25 mouse cellular contexts compared by ENCODE assay signal in the genomic region with DNA sequence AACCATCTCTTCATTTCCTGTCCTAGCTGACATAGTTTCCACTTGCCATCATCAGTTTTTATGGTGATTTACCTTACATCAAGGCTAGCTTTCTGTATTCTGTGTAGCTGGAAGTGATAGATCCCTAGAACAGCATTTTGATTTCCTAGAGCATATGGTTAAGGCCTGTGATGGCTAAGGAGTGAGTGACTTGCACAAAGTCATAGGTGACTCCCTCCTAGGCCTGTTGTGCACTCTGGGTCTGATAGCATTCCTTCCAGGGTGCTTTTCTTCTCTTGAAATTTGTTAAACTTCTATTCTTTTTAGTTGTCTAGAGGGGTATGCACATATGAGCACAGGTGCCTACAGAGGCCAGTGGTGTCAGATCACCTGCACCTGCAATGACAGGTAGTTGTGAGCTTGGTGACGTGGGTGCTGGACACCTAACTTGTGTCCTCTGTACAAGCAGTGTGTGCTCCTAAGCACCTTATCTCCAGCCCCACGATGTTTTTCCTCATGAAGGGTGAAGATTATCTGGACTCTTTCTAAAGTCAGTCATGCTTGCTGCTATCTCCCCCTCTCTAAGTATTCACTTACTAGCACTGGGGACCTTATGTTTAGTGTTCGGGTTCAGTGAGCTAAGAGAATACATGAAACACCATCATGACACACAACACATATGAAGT.
A peak's percentile ranks its signal among the peaks of the same experiment; 100 is the strongest.
DNase-seq lines count a peak whose midpoint lies in the region; ATAC-seq and TF ChIP-seq lines count a peak whose summit lies in the region.
"Had no signal": no experiment of that assay in that cellular context is flagged by ENCODE, and none has a peak within 500 bp of the region (broad histone marks: within the 10 kb centered on the region; RNA-seq: fewer than 3 reads in every experiment).

No protein-coding gene starts in this region.

- H3K4me3 ChIP-seq in stomach, embryonic 15.5 days (replicated peaks) = no peak overlapping the region
- no peak overlapping the region for H3K4me3 ChIP-seq in stomach, postnatal 0 days (ENCODE audit: low read depth, low read length)
- no peak overlapping the region for H3K4me3 ChIP-seq in liver, embryonic 14.5 days (ENCODE audit: insufficient read depth in 1 of 2, low read depth in 2 of 2, low read length in 2 of 2)
- H3K4me3 ChIP-seq: embryonic facial prominence, embryonic 10.5 days; forebrain, embryonic 13.5 days; heart, embryonic 12.5 days; hindbrain, embryonic 13.5 days; neural tube, embryonic 12.5 days had no signal

- no peaks in the 10 kb centered on the region for H3K36me3 ChIP-seq in stomach, embryonic 15.5 days
- no peaks in the 10 kb centered on the region for H3K36me3 ChIP-seq in stomach, postnatal 0 days (ENCODE audit: control insufficient read depth, insufficient read depth, low read length)
- H3K36me3 ChIP-seq in liver, embryonic 14.5 days (replicated peaks; ENCODE audit: control insufficient read depth, insufficient read depth, low read depth) = no peaks in the 10 kb centered on the region
- H3K36me3 ChIP-seq: embryonic facial prominence, embryonic 10.5 days; hindbrain, embryonic 13.5 days; neural tube, embryonic 12.5 days had no signal

- TF ChIP-seq CTCF in stomach, postnatal 0 days (IDR thresholded peaks at IDR 0.05; ENCODE audit: low read depth) = no peak
- no peak for TF ChIP-seq CTCF in liver, embryonic 14.5 days (IDR thresholded peaks at IDR 0.05; ENCODE audit: low read depth)

- no peak for TF ChIP-seq EP300 in stomach, postnatal 0 days (optimal IDR thresholded peaks at IDR 0.05)
- peak; percentile 74 for TF ChIP-seq EP300 in liver, embryonic 14.5 days (IDR thresholded peaks at IDR 0.05; ENCODE audit: low read depth)

- H3K4me1 ChIP-seq in stomach, embryonic 15.5 days = peaks cover 4% of the 10 kb centered on the region; the same call in 1 of the 2 replicates
- no peaks in the 10 kb centered on the region for H3K4me1 ChIP-seq in stomach, postnatal 0 days (replicated peaks; ENCODE audit: control insufficient read depth, insufficient read depth)
- H3K4me1 ChIP-seq in liver, embryonic 14.5 days (replicated peaks; ENCODE audit: control insufficient read depth in 2 of 2, insufficient read depth in 2 of 2, low read length in 1 of 2) = peaks cover 37 to 46% of the 10 kb centered on the region in 2 experiments
- H3K4me1 ChIP-seq: neural tube, embryonic 12.5 days had no signal

- intact Hi-C loops in left cerebral cortex, postnatal 10 days (cut with DNase I) = no loop called here

- no peaks in the 10 kb centered on the region for H3K27me3 ChIP-seq in stomach, embryonic 15.5 days (replicated peaks)
- H3K27me3 ChIP-seq in stomach, postnatal 0 days (ENCODE audit: control insufficient read depth, insufficient read depth, low read length) = no peaks in the 10 kb centered on the region
- H3K27me3 ChIP-seq in liver, embryonic 14.5 days (ENCODE audit: control insufficient read depth, insufficient read depth, low read length) = no peaks in the 10 kb centered on the region
- H3K27me3 ChIP-seq: forebrain, embryonic 13.5 days; heart, embryonic 12.5 days; hindbrain, embryonic 13.5 days; neural tube, embryonic 12.5 days had no signal

- no peak overlapping the region for H3K9ac ChIP-seq in stomach, embryonic 15.5 days
- no peak overlapping the region for H3K9ac ChIP-seq in stomach, postnatal 0 days (ENCODE audit: low read length)
- no peak overlapping the region for H3K9ac ChIP-seq in liver, embryonic 14.5 days (replicated peaks)
- H3K9ac ChIP-seq: forebrain, embryonic 13.5 days; heart, embryonic 12.5 days; hindbrain, embryonic 13.5 days; neural tube, embryonic 12.5 days had no signal

- DNase-seq in stomach, postnatal 0 days (ENCODE audit: low spot score) = no peak
- peak; percentile 55 to 64 (median 60) for DNase-seq in liver, embryonic 14.5 days (ENCODE audit: low read depth in 3 of 3, low spot score in 3 of 3)
- no peak for DNase-seq in urinary bladder, postnatal 4 days (ENCODE audit: low spot score in 2 of 2)
- DNase-seq in left cerebral cortex, postnatal 10 days (ENCODE audit: extremely low spot score in 1 of 2, low spot score in 2 of 2) = no peak
- DNase-seq: adrenal gland, postnatal 10 days; cerebellum, adult 11 months; cerebellum, postnatal 10 days; gastrocnemius, postnatal 14 days; heart, adult 18-20 months; heart, postnatal 14 days; kidney, adult 8-10 months; kidney, postnatal 14 days; lung, adult 18-20 months; lung, postnatal 10 days; retina, postnatal 1 day; right cerebral cortex, postnatal 25 days had no signal

- ATAC-seq in stomach, embryonic 15.5 days (ENCODE audit: insufficient read depth, low FRiP score, low read depth) = peak; percentile 56; the same call in 1 of the 2 replicates
- no peak for ATAC-seq in stomach, postnatal 0 days (ENCODE audit: low FRiP score, low TSS enrichment)
- ATAC-seq in erythroid progenitor cell, adult 5-6 weeks (replicated peaks; ENCODE audit: low FRiP score, poor library complexity, severe bottlenecking) = peak; percentile 48; the same call in 1 of the 2 replicates
- peak; percentile 95 for ATAC-seq in liver, embryonic 14.5 days (ENCODE audit: insufficient read depth)
- ATAC-seq in granulocyte monocyte progenitor cell, adult 5-6 weeks (replicated peaks; ENCODE audit: poor library complexity, severe bottlenecking) = no peak
- ATAC-seq: forebrain, embryonic 13.5 days; inflammation-experienced regulatory T-cells, adult 6 months had no signal

- H3K27ac ChIP-seq in stomach, embryonic 15.5 days = no peak overlapping the region
- no peak overlapping the region for H3K27ac ChIP-seq in stomach, postnatal 0 days (replicated peaks)
- H3K27ac ChIP-seq in liver, embryonic 14.5 days = peak overlapping the region; percentile 68
- H3K27ac ChIP-seq: embryonic facial prominence, embryonic 10.5 days; forebrain, embryonic 13.5 days; hindbrain, embryonic 13.5 days; neural tube, embryonic 12.5 days had no signal

- H3K4me2 ChIP-seq in stomach, embryonic 15.5 days = no peak overlapping the region
- H3K4me2 ChIP-seq in stomach, postnatal 0 days (replicated peaks; ENCODE audit: low read depth) = no peak overlapping the region
- peak overlapping the region; percentile 40 for H3K4me2 ChIP-seq in liver, embryonic 14.5 days (ENCODE audit: low read depth)
- H3K4me2 ChIP-seq: forebrain, embryonic 13.5 days; heart, embryonic 12.5 days; hindbrain, embryonic 13.5 days; neural tube, embryonic 12.5 days had no signal

- no peaks in the 10 kb centered on the region for H3K9me3 ChIP-seq in stomach, embryonic 15.5 days
- no peaks in the 10 kb centered on the region for H3K9me3 ChIP-seq in stomach, postnatal 0 days (ENCODE audit: control insufficient read depth, low read length)
- no peaks in the 10 kb centered on the region for H3K9me3 ChIP-seq in liver, embryonic 14.5 days (ENCODE audit: control insufficient read depth, low read length)
- H3K9me3 ChIP-seq: embryonic facial prominence, embryonic 10.5 days; forebrain, embryonic 13.5 days; heart, embryonic 12.5 days; hindbrain, embryonic 13.5 days; neural tube, embryonic 12.5 days had no signal

- 85% methylated on average over 3 of the region's 3 CpGs for WGBS in stomach, embryonic 15.5 days
- 88% methylated on average over 3 of the region's 3 CpGs for WGBS in stomach, postnatal 0 days
- 22% methylated on average over 3 of the region's 3 CpGs for WGBS in liver, embryonic 14.5 days (ENCODE audit: insufficient replicate concordance)

Comparison
In these comparisons a context has a peak if more than half of its experiments do, and no peak if none do; other contexts are left out.
1. ATAC-seq: peak in stomach, embryonic 15.5 days (single experiment), erythroid progenitor cell, adult 5-6 weeks (single experiment) and liver, embryonic 14.5 days (single experiment); none in stomach, postnatal 0 days (single experiment) and granulocyte monocyte progenitor cell, adult 5-6 weeks (single experiment).
2. DNase-seq: peak in liver, embryonic 14.5 days (3 of 3); none in stomach, postnatal 0 days (single experiment), urinary bladder, postnatal 4 days (0 of 2) and left cerebral cortex, postnatal 10 days (0 of 2).